Mouse (Mus musculus) c-Kit-positive CD71-positive TER-119-positive erythroid progenitor cells, embryonic 14.5 days (primary cell): ENCODE results near the gene Slc7a8.

ENCODE experiments used
- DNase-seq: peaks from one replicate; pipeline ENCODE4 v3.0.0-alpha.2; 2013; ENCODE audit warnings: low spot score

The Slc7a8 gene

DNA sequence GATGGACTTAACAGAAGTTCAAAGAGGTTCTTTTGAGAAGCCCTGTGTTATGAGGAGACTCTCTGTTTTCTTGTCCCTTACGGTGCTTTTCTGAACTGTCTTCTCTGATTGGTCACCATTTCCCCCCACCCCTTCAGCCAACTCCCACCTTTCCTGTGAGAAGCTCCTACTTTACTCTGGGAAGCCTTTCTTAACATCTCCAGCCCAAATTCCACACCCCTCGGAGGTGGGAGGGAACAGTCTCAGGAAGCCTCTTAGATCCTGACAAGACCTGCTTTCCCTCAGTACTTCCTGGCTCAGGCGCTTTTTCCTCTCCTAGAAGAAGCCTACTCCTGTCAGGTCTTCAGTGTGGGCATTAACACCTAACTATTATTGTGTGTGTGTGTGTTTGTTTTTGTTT lies 82.2 kb downstream of the Slc7a8 start:
- no peak for DNase-seq

DNA sequence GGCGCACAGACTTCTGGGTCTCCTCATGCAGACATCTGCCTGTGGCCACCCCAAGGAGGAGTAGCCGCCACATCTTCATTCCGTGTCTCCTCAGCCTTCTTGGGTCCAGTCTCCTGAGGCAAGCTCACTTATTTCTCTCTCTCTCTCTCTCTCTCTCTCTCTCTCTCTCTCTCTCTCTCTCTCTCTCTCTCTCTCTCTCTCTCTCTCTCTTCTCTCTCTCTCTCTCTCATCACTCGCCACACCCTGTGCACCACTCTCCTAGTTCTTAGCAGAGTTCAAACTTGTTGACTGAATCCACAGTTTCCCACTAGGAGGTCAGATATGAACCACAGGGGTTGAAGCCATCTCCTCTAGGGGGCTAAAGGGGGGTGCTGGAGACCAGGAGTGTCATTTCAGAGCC lies 83.0 kb downstream of the Slc7a8 start, which contains the start of gene Gm29776:
Gm29776 (minus strand) TSS at position 101 of the 400 bp plus-strand sequence.
- no peak for DNase-seq

- no peak for DNase-seq
Measured at GRCm38 (mm10) chr14:54696752-54697151, 85.0 kb downstream of the Slc7a8 start.

- DNase-seq: no peak
Measured at GRCm38 (mm10) chr14:54695042-54695441, 86.7 kb downstream of the Slc7a8 start.

DNA sequence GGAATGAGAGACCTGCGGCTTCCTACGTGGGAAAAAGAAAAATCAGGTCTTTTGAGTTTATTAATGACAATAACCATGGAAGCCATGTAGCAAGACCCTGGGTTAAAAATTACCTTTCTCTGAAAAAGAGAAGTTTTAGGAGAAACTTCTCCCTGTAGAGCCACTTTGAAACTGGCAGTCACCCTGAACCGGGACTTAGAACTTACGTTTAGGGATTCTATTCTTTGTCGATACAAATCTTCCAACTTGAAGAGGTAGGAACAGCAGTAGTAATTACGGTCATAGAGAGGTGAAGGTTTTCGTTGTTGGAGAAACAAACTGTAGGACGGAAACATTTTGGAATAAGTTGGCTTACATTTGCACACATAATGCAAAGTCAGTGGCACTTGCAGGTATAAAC lies 94.5 kb downstream of the Slc7a8 start:
- DNase-seq: peak; percentile 23

- peak; percentile 99 for DNase-seq
Measured at GRCm38 (mm10) chr14:54686522-54687143, 95.1 kb downstream of the Slc7a8 start, which contains the start of gene Acin1. Acin1 (minus strand) TSS chr14:54686931.

- DNase-seq: peak; percentile 88
Measured at GRCm38 (mm10) chr14:54686063-54686521, 95.7 kb downstream of the Slc7a8 start, which contains the start of gene 1700123O20Rik. 1700123O20Rik (plus strand) TSS chr14:54686216.

GRCm38 (mm10) chr14:54685471-54685870 lies 96.3 kb downstream of the Slc7a8 start:
- DNase-seq: no peak

- DNase-seq: no peak
Measured at GRCm38 (mm10) chr14:54682396-54682795, 99.3 kb downstream of the Slc7a8 start.

DNA sequence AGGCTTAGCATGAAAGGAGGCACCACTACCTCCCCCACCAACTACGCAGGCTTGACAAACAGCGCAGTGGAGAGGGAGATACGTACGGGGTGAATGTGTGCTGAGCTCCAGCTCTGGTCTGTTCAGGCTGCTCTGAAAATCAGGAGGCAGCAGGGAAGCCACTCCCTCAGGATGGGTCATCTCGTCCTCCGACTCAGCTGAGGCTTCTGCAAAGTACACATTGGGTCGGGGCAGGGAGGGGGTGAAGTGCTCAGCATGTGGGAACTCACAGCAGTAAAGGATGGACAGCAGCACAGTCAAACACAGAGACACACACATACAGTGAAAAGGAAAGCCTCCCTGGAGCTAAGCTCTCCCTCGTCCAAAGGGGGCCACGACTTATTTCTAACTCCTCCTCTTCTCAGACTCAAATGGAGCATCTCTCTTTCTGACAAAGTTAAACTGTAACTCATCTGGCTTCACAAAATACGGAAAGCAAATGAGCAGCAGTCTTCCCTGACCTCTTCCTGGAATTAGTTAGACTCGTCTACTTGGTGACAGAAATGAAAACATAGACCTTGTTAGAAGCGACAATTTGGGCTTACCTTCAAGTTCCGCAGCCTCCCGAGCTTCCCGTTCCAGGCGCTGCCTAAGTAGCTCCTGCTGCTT lies 103.0 kb downstream of the Slc7a8 start:
- no peak for DNase-seq

GRCm38 (mm10) chr14:54676290-54676689 lies 105.5 kb downstream of the Slc7a8 start:
- DNase-seq: no peak

DNA sequence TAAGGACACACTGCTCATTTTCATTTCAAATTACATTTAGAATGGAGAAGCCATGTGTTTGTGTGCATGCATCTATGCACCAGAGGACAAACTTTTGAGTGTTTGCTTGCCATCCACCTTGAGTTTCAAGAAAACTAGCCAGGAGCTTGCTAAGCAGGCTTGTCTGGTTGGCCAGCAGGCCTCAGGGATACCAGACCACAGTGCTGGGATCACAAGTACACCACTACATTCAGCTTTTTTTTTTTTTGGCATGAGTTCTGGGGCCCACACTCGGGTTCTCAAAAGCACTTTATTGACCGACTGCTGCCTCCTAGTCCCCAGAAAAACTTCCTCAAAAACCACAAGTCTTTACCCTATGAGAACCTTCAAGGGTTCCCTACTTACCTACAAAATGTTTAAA lies 107.4 kb downstream of the Slc7a8 start:
- no peak for DNase-seq
